Mouse (Mus musculus) lung, adult 2 months (tissue): ENCODE measurements at regions not wholly inside any gene's neighbourhood (a gene's known extent, or its start where the extent isn't known, plus 50 kb on each side); places are given as distances from the start of the nearest gene placed in this dataset.

Experiments
- CTCF ChIP-seq: fragments of 200-500 bp; IDR thresholded peaks from 2 replicates; pipeline ENCODE4 v1.5.1; 2011; ENCODE audit warnings: mild to moderate bottlenecking, low read length, control low read depth; ENCODE audit not compliant: insufficient read depth
- POLR2A ChIP-seq: fragments of 200-500 bp; IDR thresholded peaks from 2 replicates; pipeline ENCODE4 v1.6.1; 2011; ENCODE audit warnings: low read depth, mild to moderate bottlenecking, control low read depth, low read length, borderline replicate concordance; ENCODE audit errors: extremely low read depth

DNA sequence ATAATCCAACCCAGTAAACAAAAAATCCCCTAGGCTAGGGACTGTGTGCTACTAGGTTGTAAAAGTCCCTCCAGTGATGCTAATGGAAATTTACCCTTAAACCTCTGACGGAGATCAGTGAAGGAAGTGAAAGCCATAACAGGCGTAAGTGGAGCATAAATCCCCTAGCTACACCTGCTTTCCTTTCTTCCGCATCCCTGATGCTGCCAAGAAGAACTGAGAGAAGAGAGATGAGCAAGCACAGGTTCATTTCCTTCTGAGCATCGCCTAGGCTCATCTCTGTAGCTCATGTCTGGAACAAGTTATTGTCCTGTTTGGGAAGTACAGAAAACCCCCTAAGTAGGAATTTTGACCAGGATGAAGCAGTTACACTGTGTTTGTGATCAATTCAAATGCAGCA is 89.8 kb downstream of the Tmsb4x start:
- no peak for TF ChIP-seq CTCF
- no peak for TF ChIP-seq POLR2A
